Mouse (Mus musculus) midbrain, embryonic 12.5 days (tissue): Measurements from ENCODE around the gene Kif5a. TPM values are rescaled to one million over a fixed set of nuclear protein-coding genes. Genes with fewer than 3 reads are reported as not detected.

Source experiments
- ATAC-seq: fragments of 200-750 bp; cut with Nextera tagmentation; 2 replicates; pipeline ENCODE4 v1.8.0; 2017; ENCODE audit warnings: low read depth, moderate TSS enrichment, moderate library complexity; ENCODE audit not compliant: low FRiP score
- H3K27ac ChIP-seq: fragments of 300-500 bp; sonication (generic); replicated peaks from 2 replicates; pipeline ENCODE4 v1.5.1; 2016; ENCODE audit warnings: mild to moderate bottlenecking
- H3K27me3 ChIP-seq: fragments of 300-500 bp; sonication (generic); 2 replicates; pipeline ENCODE4 v1.6.1; 2016; ENCODE audit warnings: mild to moderate bottlenecking
- H3K36me3 ChIP-seq: fragments of 300-500 bp; sonication (generic); 2 replicates; pipeline ENCODE4 v1.6.1; 2016
- H3K4me1 ChIP-seq: fragments of 300-500 bp; sonication (generic); 2 replicates; pipeline ENCODE4 v1.6.1; 2016
- H3K4me2 ChIP-seq: fragments of 300-500 bp; sonication (generic); replicated peaks from 2 replicates; pipeline ENCODE4 v1.6.1; 2016; ENCODE audit warnings: mild to moderate bottlenecking, moderate library complexity
- H3K4me3 ChIP-seq: fragments of 300-500 bp; sonication (generic); 2 replicates; pipeline ENCODE4 v1.5.1; 2016; ENCODE audit warnings: mild to moderate bottlenecking
- H3K9ac ChIP-seq: fragments of 300-500 bp; sonication (generic); replicated peaks from 2 replicates; pipeline ENCODE4 v1.6.1; 2016; ENCODE audit warnings: mild to moderate bottlenecking, moderate library complexity
- H3K9me3 ChIP-seq: fragments of 300-500 bp; sonication (generic); 2 replicates; pipeline ENCODE4 v1.6.1; 2016; ENCODE audit warnings: mild to moderate bottlenecking
- WGBS: fragments of 180-500 bp; shearing (Covaris S2); methylation state at CpG from one replicate; pipeline ENCODE4 v1.1.7; 2016; 5-methylcytosine and 5-hydroxymethylcytosine counted together
- polyA plus RNA-seq: library from polyadenylated mRNA; unstranded; fragments of >200 nt; fragmentation: Nextera tagmentation; extraction: Ambion mirVana; gene quantifications from 2 replicates; pipeline ENCODE4 v1.2.1, GENCODE M21; 2016

Kif5a gene
- polyA plus RNA-seq, 1 experiment from 2014 or later, result 53.9 TPM

GRCm38 (mm10) chr10:127204589-127204988, 58.6 kb downstream of the Kif5a start:
- Histone ChIP-seq H3K9me3 (no peaks in the 10 kb centered on the region), H3K27me3 (no peaks in the 10 kb centered on the region), H3K36me3 (peaks cover 79% of the 10 kb centered on the region), H3K4me1 (peaks cover 1% of the 10 kb centered on the region; the same call in 1 of the 2 replicates), H3K4me3 (no peak overlapping the region), H3K4me2 (no peak overlapping the region), H3K27ac (no peak overlapping the region), H3K9ac (no peak overlapping the region)
- 92% methylated on average over 5 of the region's 5 CpGs for WGBS
- ATAC-seq, result no peak

DNA sequence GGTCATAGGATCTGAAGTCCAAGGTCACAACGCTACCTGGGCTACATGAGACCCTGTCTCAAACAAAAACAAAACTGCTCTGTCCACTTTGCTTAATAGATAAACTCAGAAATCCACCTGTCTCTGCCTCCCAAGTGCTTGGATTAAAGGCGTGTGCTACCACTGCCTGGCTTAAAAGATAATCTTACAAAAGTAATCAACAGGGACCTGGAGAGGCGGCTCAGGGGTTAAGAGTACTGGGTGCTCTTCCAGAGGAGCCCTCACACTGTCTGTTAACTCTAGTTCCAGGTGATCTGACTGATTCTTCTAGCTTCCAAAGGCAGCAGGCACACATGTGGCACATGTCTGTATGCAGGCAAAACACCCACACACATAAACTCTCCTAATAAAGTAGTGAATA, 60.0 kb downstream of the Kif5a start:
- Histone ChIP-seq H3K27me3 (no peaks in the 10 kb centered on the region), H3K9ac (no peak overlapping the region), H3K27ac (no peak overlapping the region), H3K4me1 (no peaks in the 10 kb centered on the region), H3K4me3 (no peak overlapping the region), H3K36me3 (peaks cover 87% of the 10 kb centered on the region), H3K4me2 (no peak overlapping the region), H3K9me3 (no peaks in the 10 kb centered on the region)
- WGBS, result 88% methylated on average over 3 of the region's 3 CpGs
- no peak for ATAC-seq

GRCm38 (mm10) chr10:127200279-127200678, 62.9 kb downstream of the Kif5a start:
- H3K4me2 ChIP-seq, result no peak overlapping the region
- no peaks in the 10 kb centered on the region for H3K9me3 ChIP-seq
- no peak overlapping the region for H3K27ac ChIP-seq
- 84% methylated on average over 8 of the region's 8 CpGs for WGBS
- H3K27me3 ChIP-seq, result no peaks in the 10 kb centered on the region
- ATAC-seq, result no peak
- H3K4me1 ChIP-seq, result peaks cover 8% of the 10 kb centered on the region
- H3K4me3 ChIP-seq, result no peak overlapping the region
- no peak overlapping the region for H3K9ac ChIP-seq
- H3K36me3 ChIP-seq, result peaks cover 67% of the 10 kb centered on the region

DNA sequence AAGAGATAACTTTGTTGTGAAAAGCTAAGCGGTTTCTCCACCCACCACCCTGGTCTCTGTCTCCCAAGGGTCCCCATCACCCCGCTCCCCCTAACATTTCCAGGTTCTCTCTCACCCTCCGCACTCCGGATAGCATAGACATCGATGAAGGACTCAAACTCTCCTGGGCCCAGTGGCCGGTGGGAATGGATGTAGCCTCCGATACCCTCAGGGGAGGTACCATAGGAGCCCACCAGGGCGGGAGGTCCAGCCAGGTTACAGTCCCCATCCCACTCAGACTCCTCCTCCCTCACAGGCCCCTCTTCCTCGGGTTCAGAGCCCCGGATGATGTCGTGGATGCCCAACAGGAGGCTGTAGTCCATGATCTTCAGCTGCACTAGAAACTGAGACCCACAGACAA, 63.7 kb downstream of the Kif5a start:
- Histone ChIP-seq H3K36me3 (peaks cover 59% of the 10 kb centered on the region), H3K27ac (no peak overlapping the region), H3K4me2 (no peak overlapping the region), H3K27me3 (no peaks in the 10 kb centered on the region), H3K9ac (0 out of 2 replicates have a peak overlapping the region, but pooled peaks have one; percentile 24), H3K4me1 (peaks cover 14% of the 10 kb centered on the region), H3K4me3 (no peak overlapping the region), H3K9me3 (no peaks in the 10 kb centered on the region)
- no peak for ATAC-seq
- 83% methylated on average over 11 of the region's 11 CpGs for WGBS

DNA sequence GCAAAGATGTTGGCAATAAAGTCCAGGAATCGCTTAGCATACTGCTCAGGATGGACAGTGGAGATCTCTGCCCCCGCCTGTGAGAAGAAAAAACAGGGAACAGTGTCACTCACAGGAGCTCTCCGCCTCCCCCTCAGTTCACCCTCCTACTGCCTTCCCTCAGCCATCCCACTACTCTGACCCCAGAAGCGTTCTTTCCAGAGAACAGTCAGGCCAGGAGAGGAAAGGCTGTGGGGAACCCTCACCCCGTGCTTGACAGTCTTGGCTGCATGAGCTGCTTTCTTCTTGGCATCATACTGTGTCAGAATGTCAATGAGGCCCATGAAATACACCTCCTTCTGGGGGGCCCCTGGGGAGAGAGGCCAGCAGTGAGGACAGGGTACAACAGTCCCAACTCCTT, 64.1 kb downstream of the Kif5a start:
- H3K27me3 ChIP-seq, result no peaks in the 10 kb centered on the region
- H3K9me3 ChIP-seq, result no peaks in the 10 kb centered on the region
- ATAC-seq, result no peak
- H3K36me3 ChIP-seq, result peaks cover 56% of the 10 kb centered on the region
- no peak overlapping the region for H3K27ac ChIP-seq
- no peak overlapping the region for H3K4me3 ChIP-seq
- H3K4me2 ChIP-seq, result no peak overlapping the region
- WGBS, result 76% methylated on average over 5 of the region's 5 CpGs
- H3K9ac ChIP-seq, result no peak overlapping the region
- H3K4me1 ChIP-seq, result peaks cover 18% of the 10 kb centered on the region

DNA sequence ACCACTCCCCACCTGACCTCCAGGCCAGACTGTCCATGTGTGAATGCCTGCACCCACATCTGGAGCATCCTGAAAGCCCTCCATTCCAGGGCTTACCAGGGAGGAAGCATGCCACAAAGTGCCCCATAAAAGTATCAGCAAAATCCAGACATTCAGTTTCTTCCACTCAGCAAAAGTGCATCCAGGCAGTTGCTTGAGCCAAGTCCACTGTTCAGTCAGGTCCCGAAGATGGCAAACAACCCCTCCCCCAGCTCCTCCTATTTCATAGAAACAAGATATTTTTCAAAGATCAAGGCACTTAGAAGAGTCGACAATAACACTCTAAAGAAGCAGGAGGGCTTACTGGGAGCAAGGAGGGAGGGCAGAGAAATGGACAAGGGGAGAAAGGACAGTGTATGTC, 64.7 kb downstream of the Kif5a start:
- H3K9ac ChIP-seq, result no peak overlapping the region
- 74% methylated on average over 2 of the region's 2 CpGs for WGBS
- no peaks in the 10 kb centered on the region for H3K27me3 ChIP-seq
- no peaks in the 10 kb centered on the region for H3K9me3 ChIP-seq
- H3K27ac ChIP-seq, result no peak overlapping the region
- no peak for ATAC-seq
- H3K4me2 ChIP-seq, result no peak overlapping the region
- H3K4me1 ChIP-seq, result peaks cover 18% of the 10 kb centered on the region
- H3K36me3 ChIP-seq, result peaks cover 52% of the 10 kb centered on the region
- H3K4me3 ChIP-seq, result no peak overlapping the region

GRCm38 (mm10) chr10:127197505-127198110, 65.5 kb downstream of the Kif5a start:
- H3K27ac ChIP-seq, result no peak overlapping the region
- peaks cover 52% of the 10 kb centered on the region for H3K36me3 ChIP-seq
- WGBS, result 87% methylated on average over 11 of the region's 11 CpGs
- H3K9me3 ChIP-seq, result no peaks in the 10 kb centered on the region
- H3K27me3 ChIP-seq, result no peaks in the 10 kb centered on the region
- no peak for ATAC-seq
- H3K4me2 ChIP-seq, result no peak overlapping the region
- H3K9ac ChIP-seq, result no peak overlapping the region
- H3K4me3 ChIP-seq, result no peak overlapping the region
- H3K4me1 ChIP-seq, result peaks cover 22% of the 10 kb centered on the region

DNA sequence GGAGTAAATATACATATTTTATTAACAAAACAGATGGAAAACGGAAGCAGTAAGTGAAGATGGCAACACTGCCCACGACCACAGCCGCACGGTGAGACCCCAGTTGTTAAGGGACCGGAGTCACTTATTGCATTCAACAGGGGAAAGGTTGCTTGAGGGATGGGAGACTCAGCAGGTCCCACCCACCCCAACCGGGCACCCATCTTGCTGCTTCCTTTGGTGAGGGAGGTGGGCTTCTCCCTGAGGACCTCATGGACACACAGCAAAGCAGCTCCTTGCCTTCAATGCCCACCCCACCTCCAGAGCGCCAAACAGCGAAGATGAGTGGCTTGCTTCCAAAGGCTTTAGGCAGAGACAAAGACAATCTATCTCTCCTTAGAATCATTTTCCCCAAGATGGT, 66.0 kb downstream of the Kif5a start:
- Histone ChIP-seq H3K27me3 (no peaks in the 10 kb centered on the region), H3K4me1 (peaks cover 22% of the 10 kb centered on the region), H3K4me3 (no peak overlapping the region), H3K27ac (0 out of 2 replicates have a peak overlapping the region, but pooled peaks have one; percentile 90), H3K36me3 (peaks cover 51% of the 10 kb centered on the region), H3K9me3 (no peaks in the 10 kb centered on the region), H3K4me2 (no peak overlapping the region), H3K9ac (no peak overlapping the region)
- no peak for ATAC-seq
- WGBS, result 90% methylated on average over 8 of the region's 8 CpGs

- peak overlapping the region; percentile 91 for H3K4me3 ChIP-seq
- H3K27me3 ChIP-seq, result peaks cover 1% of the 10 kb centered on the region; the same call in 1 of the 2 replicates
- H3K9ac ChIP-seq, result peak overlapping the region; percentile 96
- H3K9me3 ChIP-seq, result no peaks in the 10 kb centered on the region
- peak; percentile 35 for ATAC-seq
- 5% methylated on average over 4 of the region's 5 CpGs for WGBS
- H3K4me1 ChIP-seq, result peaks cover 23% of the 10 kb centered on the region
- peak overlapping the region; percentile 90 for H3K27ac ChIP-seq
- peaks cover 47% of the 10 kb centered on the region for H3K36me3 ChIP-seq
- H3K4me2 ChIP-seq, result peak overlapping the region; percentile 88
Measured at GRCm38 (mm10) chr10:127196392-127196791, 66.8 kb downstream of the Kif5a start.

DNA sequence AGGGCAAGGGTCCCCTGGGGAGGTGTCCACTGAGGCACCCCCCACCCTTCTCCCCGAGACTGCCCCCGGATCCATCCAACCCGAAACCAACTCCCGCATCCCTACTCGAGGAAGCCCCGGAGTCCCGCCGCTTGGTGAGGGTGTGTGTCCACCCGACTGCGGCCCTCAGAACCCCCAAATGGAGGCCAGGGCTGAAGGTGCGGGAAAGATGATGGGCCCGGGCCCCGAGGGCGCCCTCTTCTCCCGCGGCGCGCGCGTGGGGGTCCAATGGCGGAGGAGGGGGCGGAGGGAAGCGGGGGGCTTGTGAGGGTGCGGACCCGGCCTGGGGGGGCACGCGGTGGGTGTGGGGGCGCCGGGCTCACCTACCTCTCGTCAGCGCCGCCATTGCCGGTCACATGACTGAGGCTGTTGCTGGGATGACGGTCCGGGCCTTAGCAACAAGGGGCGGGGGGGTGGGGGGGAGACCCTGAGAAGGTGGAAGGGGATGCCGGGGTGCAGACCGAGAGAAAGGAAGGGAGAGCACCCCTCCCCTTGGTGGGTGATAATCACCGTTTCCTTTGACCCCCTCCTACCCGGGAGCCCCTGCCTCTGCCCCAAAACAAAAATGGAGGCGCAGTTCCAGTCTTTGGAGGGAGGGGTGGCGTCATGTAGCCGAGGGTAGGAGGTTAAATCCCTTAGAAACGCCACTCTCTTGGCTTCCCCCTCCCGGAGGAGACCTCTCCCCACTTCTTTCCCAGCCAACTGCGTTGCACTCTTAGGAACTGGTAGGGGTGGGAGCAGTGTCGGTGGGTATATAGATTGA, 67.6 kb downstream of the Kif5a start, which contains the start of gene Dtx3:
Dtx3 (minus strand) TSS at position 401 of the 802 bp plus-strand sequence.
- Histone ChIP-seq H3K9me3 (no peaks in the 10 kb centered on the region), H3K4me1 (peaks cover 29% of the 10 kb centered on the region), H3K27ac (peak within 1 kb of the TSS; percentile 90), H3K4me3 (peak within 1 kb of the TSS; percentile 91), H3K27me3 (peaks cover 4% of the 10 kb centered on the region; the same call in 1 of the 2 replicates), H3K4me2 (peak within 1 kb of the TSS; percentile 88), H3K36me3 (peaks cover 50% of the 10 kb centered on the region), H3K9ac (peak within 1 kb of the TSS; percentile 96)
- peak; percentile 69 for ATAC-seq
- under 1% methylated on average over 25 of the region's 47 CpGs for WGBS

DNA sequence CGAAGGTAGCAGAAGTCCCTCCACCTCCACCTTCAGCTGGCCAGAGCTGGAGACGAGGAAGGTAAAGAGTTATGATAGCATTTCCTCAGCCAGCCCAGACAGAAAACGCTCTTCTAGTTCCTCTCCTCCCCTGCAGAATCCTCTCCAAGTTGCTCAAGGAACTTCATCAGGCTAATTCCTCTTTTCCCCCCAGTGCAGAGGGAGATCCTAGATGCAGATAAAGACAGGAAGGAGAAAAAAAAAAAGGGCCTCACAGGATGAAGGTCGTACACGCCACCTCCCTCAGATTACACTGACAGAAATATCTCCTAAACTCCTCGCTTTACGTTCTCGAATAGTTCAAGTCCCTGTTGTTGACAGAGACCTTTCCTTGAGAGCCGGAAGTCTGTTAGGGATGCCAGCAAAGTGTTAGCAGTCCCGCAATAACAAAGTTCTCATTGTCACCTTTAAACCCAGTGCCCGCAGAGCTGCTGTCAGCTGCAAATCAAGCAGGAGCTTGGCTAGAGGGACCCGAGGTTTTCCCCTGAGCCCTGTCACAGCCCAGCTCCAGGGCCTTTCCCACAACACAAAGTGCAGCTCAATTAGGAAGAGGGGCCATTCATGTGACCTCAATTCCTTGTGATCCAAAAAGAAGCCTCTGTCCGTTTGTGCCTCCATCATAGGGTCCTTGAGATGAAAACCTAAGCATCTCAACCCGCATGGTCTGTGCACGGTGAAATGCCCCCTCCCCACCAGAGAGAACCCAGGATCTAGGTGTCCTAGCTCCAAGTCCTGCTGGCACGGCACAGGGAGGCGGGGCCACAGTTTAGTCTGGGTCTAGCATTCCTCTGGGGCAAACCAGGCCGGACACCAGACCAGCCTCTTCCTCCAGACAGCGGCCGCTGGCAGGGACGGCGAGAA, 68.5 kb downstream of the Kif5a start:
- Histone ChIP-seq H3K4me2 (peak overlapping the region; percentile 88), H3K36me3 (peaks cover 44% of the 10 kb centered on the region), H3K9ac (peak overlapping the region; percentile 96), H3K4me3 (peak overlapping the region; percentile 91), H3K4me1 (peaks cover 38% of the 10 kb centered on the region), H3K9me3 (no peaks in the 10 kb centered on the region), H3K27me3 (peaks cover 4% of the 10 kb centered on the region; the same call in 1 of the 2 replicates), H3K27ac (peak overlapping the region; percentile 90)
- 26% methylated on average over 21 of the region's 22 CpGs for WGBS
- peak; percentile 32 for ATAC-seq
